Mouse (Mus musculus) heart, adult 2 months (tissue): ENCODE data around the gene Acot4. TPM values are rescaled to one million over a fixed set of nuclear protein-coding genes. Genes with fewer than 3 reads are reported as not detected.
"Not testable (repeated sequence)": the region's sequence is repeated elsewhere in the genome, so short reads cannot be mapped to it uniquely, and the experiment has no call there.

Source experiments
- DNase-seq, 2 experiments: peaks; one replicate each; pipeline ENCODE4 v3.0.0; 2021
- H3K27ac ChIP-seq: fragments of 200-600 bp; 2 replicates; pipeline ENCODE4 v1.8.1; 2022
- H3K27me3 ChIP-seq: fragments of 200-500 bp; 2 replicates; pipeline ENCODE4 v1.6.1; 2012; ENCODE audit warnings: mild to moderate bottlenecking, low read length, inconsistent platforms, mixed read lengths; ENCODE audit not compliant: control insufficient read depth, insufficient read depth
- H3K36me3 ChIP-seq: fragments of 200-500 bp; 2 replicates; pipeline ENCODE4 v1.6.1; 2012; ENCODE audit warnings: low read length, inconsistent platforms; ENCODE audit not compliant: control insufficient read depth, insufficient read depth
- H3K4me1 ChIP-seq: fragments of 200-500 bp; 2 replicates; pipeline ENCODE4 v1.6.1; 2011; ENCODE audit warnings: low read length; ENCODE audit not compliant: control insufficient read depth, insufficient read depth
- H3K4me3 ChIP-seq: fragments of 200-600 bp; 2 replicates; pipeline ENCODE4 v1.8.1; 2022
- H3K79me2 ChIP-seq: fragments of 200-500 bp; replicated peaks from 2 replicates; pipeline ENCODE4 v1.6.1; 2012; ENCODE audit warnings: mild to moderate bottlenecking, inconsistent platforms, low read length, moderate library complexity, mixed read lengths; ENCODE audit not compliant: control insufficient read depth, insufficient read depth
- H3K9ac ChIP-seq: fragments of 200-500 bp; 2 replicates; pipeline ENCODE4 v1.6.1; 2012; ENCODE audit warnings: low read depth, mild to moderate bottlenecking, control low read depth, inconsistent platforms, low read length, mixed read lengths
- CTCF ChIP-seq: fragments of 200-600 bp; IDR thresholded peaks from 2 replicates; pipeline ENCODE4 v1.8.1; 2022; ENCODE audit warnings: antibody characterized with exemption, mild to moderate bottlenecking, moderate library complexity
- EP300 ChIP-seq: fragments of 200-500 bp; IDR thresholded peaks from 2 replicates; pipeline ENCODE4 v1.6.1; 2011; ENCODE audit warnings: low read depth, low read length, control low read depth; ENCODE audit not compliant: insufficient read depth
- POLR2A ChIP-seq: fragments of 200-500 bp; IDR thresholded peaks from 2 replicates; pipeline ENCODE4 v1.6.1; 2011; ENCODE audit warnings: mild to moderate bottlenecking, low read depth, low read length, control low read depth; ENCODE audit not compliant: insufficient read depth
- WGBS: fragments of 180-500 bp; shearing (Covaris S2); methylation state at CpG from one replicate; pipeline ENCODE4 v1.1.7; 2018; 5-methylcytosine and 5-hydroxymethylcytosine counted together
- intact Hi-C: fragments of 180-260 bp; cut with DNase I; formaldehyde crosslinking; loops from one replicate; pipeline ENCODE4 v1.15.1; 2025
- polyA plus RNA-seq: library from polyadenylated mRNA; depleted of rRNA; stranded (reverse); fragments of >200 nt; gene quantifications from 2 replicates; pipeline ENCODE4 v1.2.3, GENCODE M21; 2012
- total RNA-seq, 2 experiments: library from RNA; stranded (reverse); gene quantifications; 2 replicates each; pipeline ENCODE4 v1.2.3; 2021

The Acot4 gene
- total and polyA plus RNA-seq, 3 experiments: 0.53 to 1.3 (median 0.91) TPM

DNA sequence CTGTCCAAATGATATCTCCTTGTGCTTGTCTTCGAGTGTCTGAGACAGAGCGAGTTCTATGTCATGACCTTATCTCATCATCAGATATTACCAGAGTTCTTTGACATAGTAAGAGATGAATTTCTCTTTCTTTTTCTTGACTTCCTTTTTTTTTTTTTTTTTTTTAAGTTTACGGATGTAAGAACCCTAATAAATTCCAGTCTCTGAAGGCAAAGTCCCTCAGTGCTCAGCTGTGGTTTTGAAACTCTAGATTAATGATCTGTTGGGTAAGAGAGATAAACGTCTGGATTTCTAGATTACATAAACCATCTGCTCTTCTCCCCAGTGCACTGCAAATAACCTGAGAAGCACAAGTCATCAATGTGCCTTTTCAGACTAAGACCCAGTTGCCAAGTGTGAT lies 4.1 kb upstream of the Acot4 start:
- no peak overlapping the region for H3K4me3 ChIP-seq
- 0 out of 2 replicates have a peak, but pooled peaks cover 1% of the 10 kb centered on the region for H3K4me1 ChIP-seq
- intact Hi-C loops: loop anchor here (5.0 to 10.0 kb wide), 2 partner anchors 47 to 319 kb away; partner anchors contain the start of gene Acot2
- H3K36me3 ChIP-seq: no peaks in the 10 kb centered on the region
- H3K79me2 ChIP-seq: no peaks in the 10 kb centered on the region; the same call in 1 of the 2 replicates
- no peaks in the 10 kb centered on the region for H3K27me3 ChIP-seq
- H3K9ac ChIP-seq: no peak overlapping the region
- TF ChIP-seq EP300 (no peak), POLR2A (no peak), CTCF (no peak)
- no peak for DNase-seq
- no peak overlapping the region for H3K27ac ChIP-seq
- WGBS: 60% methylated on average over 4 of the region's 4 CpGs

GRCm38 (mm10) chr12:84038691-84039111 lies 522 bp downstream of the Acot4 start, which contains the start of gene Gm49366:
Gm49366 (plus strand) TSS chr12:84038935.
- not testable (repeated sequence) for H3K4me1 ChIP-seq, H3K79me2 ChIP-seq, H3K27me3 ChIP-seq, H3K36me3 ChIP-seq, H3K27ac ChIP-seq
- 2% methylated on average over 39 of the region's 39 CpGs for WGBS
- intact Hi-C loops: loop anchor here (10.0 kb wide), 1 partner anchor 324 kb away; no protein-coding TSS in a partner anchor
- Histone ChIP-seq H3K9ac (peak within 1 kb of the TSS; percentile 51), H3K4me3 (peak within 1 kb of the TSS; percentile 52)
- DNase-seq: peak in 1 of 2 experiments; percentile 47

DNA sequence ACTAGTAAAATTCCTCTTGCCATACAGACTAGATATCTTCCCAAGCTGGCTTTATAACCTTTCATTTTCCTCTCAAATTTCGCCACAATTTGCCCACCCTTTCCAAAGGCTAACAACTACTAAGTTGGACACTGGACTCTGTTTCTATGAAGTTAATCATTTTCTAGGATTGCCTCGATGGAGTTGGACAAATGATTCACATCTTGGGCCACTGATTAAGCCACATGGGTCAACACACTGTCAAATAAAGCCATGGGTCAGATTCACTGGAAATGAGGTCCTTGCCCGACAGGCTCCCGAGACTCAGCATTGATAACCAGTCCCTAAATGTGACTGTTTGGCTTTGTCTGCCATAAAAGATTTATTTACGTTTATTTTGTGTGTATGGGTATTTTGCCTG lies 4.1 kb downstream of the Acot4 start:
- no peak for DNase-seq
- H3K27ac ChIP-seq: no peak overlapping the region
- H3K4me3 ChIP-seq: no peak overlapping the region
- no peak overlapping the region for H3K9ac ChIP-seq
- TF ChIP-seq EP300 (no peak), POLR2A (no peak), CTCF (no peak)
- no peaks in the 10 kb centered on the region for H3K79me2 ChIP-seq
- no peaks in the 10 kb centered on the region for H3K36me3 ChIP-seq
- H3K4me1 ChIP-seq: 0 out of 2 replicates have a peak, but pooled peaks cover 1% of the 10 kb centered on the region
- 87% methylated on average over 5 of the region's 5 CpGs for WGBS
- intact Hi-C loops: no loop called here
- no peaks in the 10 kb centered on the region for H3K27me3 ChIP-seq

DNA sequence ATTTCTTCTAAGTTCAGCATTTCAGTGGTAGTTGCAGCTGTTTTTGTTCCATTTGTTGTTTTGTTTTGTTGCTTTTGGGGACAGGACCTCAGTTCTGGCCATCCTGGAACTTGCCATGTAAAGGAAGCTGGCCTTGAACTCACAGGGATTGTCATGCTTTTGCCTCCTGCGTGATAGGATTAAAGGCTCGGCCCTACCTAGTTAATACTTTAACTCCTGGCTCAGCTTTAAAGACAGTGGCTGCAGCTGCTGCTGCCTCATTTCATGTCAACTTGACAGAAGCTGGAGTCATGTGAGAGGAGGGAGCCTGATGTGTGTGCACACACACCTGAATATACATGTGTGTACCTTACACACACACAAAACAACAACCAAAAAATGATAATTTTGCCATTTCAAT lies 5.9 kb downstream of the Acot4 start:
- intact Hi-C loops: no loop called here
- TF ChIP-seq POLR2A (no peak), EP300 (no peak), CTCF (no peak)
- 62% methylated on average over 2 of the region's 2 CpGs for WGBS

GRCm38 (mm10) chr12:84046906-84047305 lies 8.7 kb downstream of the Acot4 start:
- no peak overlapping the region for H3K27ac ChIP-seq
- intact Hi-C loops: no loop called here
- TF ChIP-seq POLR2A (no peak), CTCF (no peak), EP300 (no peak)
- no peak overlapping the region for H3K4me3 ChIP-seq
- DNase-seq: no peak
- no peaks in the 10 kb centered on the region for H3K27me3 ChIP-seq
- H3K79me2 ChIP-seq: no peaks in the 10 kb centered on the region
- WGBS: 98% methylated on average over 1 of the region's 1 CpGs
- H3K4me1 ChIP-seq: no peaks in the 10 kb centered on the region
- H3K9ac ChIP-seq: no peak overlapping the region
- H3K36me3 ChIP-seq: no peaks in the 10 kb centered on the region

More for the DNA sequence above, 5.9 kb downstream of the Acot4 start:
- Histone ChIP-seq H3K4me1 (no peaks in the 10 kb centered on the region), H3K4me3 (no peak overlapping the region), H3K79me2 (no peaks in the 10 kb centered on the region), H3K36me3 (no peaks in the 10 kb centered on the region), H3K27ac (no peak overlapping the region), H3K27me3 (no peaks in the 10 kb centered on the region), H3K9ac (no peak overlapping the region)
- DNase-seq: no peak

DNA sequence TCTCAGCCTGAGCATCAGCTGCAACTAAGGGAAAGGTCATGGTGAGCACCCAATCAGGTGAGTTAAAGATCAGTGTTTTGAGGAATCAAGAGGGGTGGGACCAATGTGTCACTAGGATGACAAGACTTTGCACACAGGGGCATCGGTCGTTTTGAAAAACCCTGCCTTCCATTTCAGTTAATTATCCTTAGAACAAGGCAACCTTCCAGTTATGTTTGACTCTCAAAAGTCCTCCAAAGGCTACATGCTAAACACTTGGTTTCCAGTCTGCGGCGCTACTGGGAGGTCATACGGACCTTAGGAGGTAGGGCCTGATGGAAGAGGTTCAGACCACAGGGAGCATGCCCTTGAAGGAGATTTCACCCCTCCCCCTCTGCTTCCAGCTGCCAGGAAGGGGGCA lies 12.6 kb downstream of the Acot4 start:
- intact Hi-C loops, H3K9ac ChIP-seq, H3K27ac ChIP-seq, DNase-seq, H3K36me3 ChIP-seq, H3K27me3 ChIP-seq, H3K4me1 ChIP-seq, H3K4me3 ChIP-seq, H3K79me2 ChIP-seq: not testable (repeated sequence)
- 84% methylated on average over 5 of the region's 5 CpGs for WGBS
